Mouse (Mus musculus): ENCODE data around the gene Olfr136. TPM values are rescaled to one million over a fixed set of nuclear protein-coding genes. Genes with fewer than 3 reads are reported as not detected.

Gene Olfr136
- not detected in 2 replicates for polyA plus RNA-seq (2012; rRNA removed)

DNA sequence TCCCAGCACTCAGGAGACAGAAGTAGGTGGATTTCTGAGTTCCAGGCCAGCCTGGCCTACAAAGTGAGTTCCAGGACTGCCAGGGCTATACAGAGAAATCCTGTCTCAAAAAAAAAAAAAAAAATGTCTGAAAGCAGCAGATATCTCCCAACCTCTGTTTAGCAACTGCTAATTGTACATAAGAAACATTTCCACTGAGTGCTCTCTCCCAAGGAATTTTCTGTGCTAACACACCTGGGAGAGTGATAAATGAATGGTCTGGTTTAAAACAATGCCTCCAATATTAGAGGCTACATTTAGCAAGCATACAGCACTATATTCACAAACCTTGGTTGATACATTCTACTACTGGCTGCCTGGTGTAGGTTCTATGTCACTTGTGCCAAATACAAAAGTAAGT, at the start of gene Olfr136:
TSS of gene Olfr136 (plus strand) at position 301 of the 400 bp plus-strand sequence.
- no peaks in the 10 kb centered on the region for H3K4me1 ChIP-seq (ENCODE audit: control insufficient read depth, insufficient read depth, insufficient read length, low read length)
- no peak within 1 kb of the TSS for H3K27ac ChIP-seq (ENCODE audit: insufficient read depth, low read depth, low read length)
- no peaks in the 10 kb centered on the region for H3K27me3 ChIP-seq (ENCODE audit: control insufficient read depth, insufficient read depth, low read length)
- no peak for TF ChIP-seq CTCF (IDR thresholded peaks at IDR 0.05; ENCODE audit: extremely low read depth, insufficient read length, insufficient replicate concordance, low read depth, low read length)
- TF ChIP-seq POLR2A (IDR thresholded peaks at IDR 0.05; ENCODE audit: low read depth, low read length), result no peak
- no peak within 1 kb of the TSS for H3K4me3 ChIP-seq (ENCODE audit: low read depth, low read length)
- H3K36me3 ChIP-seq (ENCODE audit: control insufficient read depth, insufficient read depth, low read length), result no peaks in the 10 kb centered on the region

DNA sequence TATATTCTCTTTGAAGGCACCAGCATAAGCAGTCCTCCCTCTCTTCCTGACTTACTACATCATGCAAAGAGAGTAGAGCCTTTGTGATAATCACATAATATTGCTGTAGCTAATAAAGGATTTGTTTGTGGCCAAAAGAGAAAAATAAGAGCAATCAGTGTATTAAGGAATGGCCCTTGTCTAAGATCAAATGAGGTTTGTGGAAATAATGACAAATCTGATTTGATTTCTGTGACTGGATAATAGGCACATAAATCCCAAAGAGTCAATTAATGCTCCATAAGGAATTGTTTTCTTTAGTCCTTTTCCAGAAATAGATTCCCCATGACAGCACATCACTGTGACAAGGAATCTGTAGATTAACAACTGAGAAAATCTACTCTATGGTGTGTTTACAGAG, 22.2 kb upstream of the Olfr136 start, which contains the start of gene Olfr137:
TSS of gene Olfr137 (minus strand) at position 101 of the 400 bp plus-strand sequence.
- Histone ChIP-seq H3K27ac (ENCODE audit: insufficient read depth, low read depth, low read length) (no peak within 1 kb of the TSS), H3K4me3 (ENCODE audit: low read depth, low read length) (no peak within 1 kb of the TSS), H3K4me1 (ENCODE audit: control insufficient read depth, insufficient read depth, insufficient read length, low read length) (no peaks in the 10 kb centered on the region), H3K27me3 (ENCODE audit: control insufficient read depth, insufficient read depth, low read length) (no peaks in the 10 kb centered on the region), H3K36me3 (ENCODE audit: control insufficient read depth, insufficient read depth, low read length) (no peaks in the 10 kb centered on the region)
- TF ChIP-seq CTCF (IDR thresholded peaks at IDR 0.05; ENCODE audit: extremely low read depth, insufficient read length, insufficient replicate concordance, low read depth, low read length) (no peak), POLR2A (IDR thresholded peaks at IDR 0.05; ENCODE audit: low read depth, low read length) (no peak)

Other genes starting within 250 kb of the Olfr136 start
- gene Olfr131, start 241.1 kb upstream of the Olfr136 start, polyA plus RNA-seq (2012; rRNA removed), result not detected in 2 replicates
- gene Olfr132, start 195.3 kb upstream of the Olfr136 start, polyA plus RNA-seq (2012; rRNA removed), result not detected in 2 replicates
- not detected in 2 replicates for gene Olfr133, start 184.6 kb upstream of the Olfr136 start, polyA plus RNA-seq (2012; rRNA removed)
- not detected in 2 replicates for gene Olfr134, start 158.4 kb upstream of the Olfr136 start, polyA plus RNA-seq (2012; rRNA removed)
- not detected in 2 replicates for gene Olfr135, start 125.5 kb upstream of the Olfr136 start, polyA plus RNA-seq (2012; rRNA removed)
- not detected in 2 replicates for gene Olfr138, start 68.8 kb upstream of the Olfr136 start, polyA plus RNA-seq (2012; rRNA removed)
- not detected in 2 replicates for gene Olfr137, start 22.3 kb upstream of the Olfr136 start, polyA plus RNA-seq (2012; rRNA removed)
- not detected in 2 replicates for gene Esp36, start 90.4 kb downstream of the Olfr136 start, polyA plus RNA-seq (2012; rRNA removed)
- not detected in 2 replicates for gene Esp34, start 224.4 kb downstream of the Olfr136 start, polyA plus RNA-seq (2012; rRNA removed)

Measured in small intestine, adult 2 months (tissue).